Mouse (Mus musculus): ENCODE data around the gene Stx6. TPM values are rescaled to one million over a fixed set of nuclear protein-coding genes. Genes with fewer than 3 reads are reported as not detected.

Stx6 gene
- total and polyA plus RNA-seq, 3 experiments = 26.0 to 33.4 (median 31.8) TPM

GRCm38 (mm10) chr1:155192805-155193368, 34.4 kb downstream of the Stx6 start:
- TF ChIP-seq ELF1 (IDR thresholded peaks at IDR 0.05; ENCODE audit: low read depth, low read length) = no peak
- no peak for TF ChIP-seq JUN (IDR thresholded peaks at IDR 0.05; ENCODE audit: insufficient read depth, low read depth, low read length)
- no peak for TF ChIP-seq JUND (conservative IDR thresholded peaks at IDR 0.05; ENCODE audit: low read depth, low read length)
- TF ChIP-seq UBTF (IDR thresholded peaks at IDR 0.05; ENCODE audit: low read depth, low read length) = no peak
- TF ChIP-seq ZKSCAN1 (IDR thresholded peaks at IDR 0.05; ENCODE audit: borderline replicate concordance, low read depth, low read length) = no peak
- no peak for TF ChIP-seq EP300 (IDR thresholded peaks at IDR 0.05; ENCODE audit: low read length)
- no peak for TF ChIP-seq GABPA (IDR thresholded peaks at IDR 0.05; ENCODE audit: insufficient replicate concordance, low read depth, low read length)
- TF ChIP-seq MXI1 (IDR thresholded peaks at IDR 0.05; ENCODE audit: low read depth, low read length) = no peak
- no peak for TF ChIP-seq MEF2A (IDR thresholded peaks at IDR 0.05; ENCODE audit: borderline replicate concordance, low read depth, low read length)
- TF ChIP-seq ZMIZ1 (IDR thresholded peaks at IDR 0.05; ENCODE audit: low read depth, low read length) = no peak
- no peak for TF ChIP-seq SIN3A (IDR thresholded peaks at IDR 0.05; ENCODE audit: low read length)
- no peak for TF ChIP-seq ZNF384 (IDR thresholded peaks at IDR 0.05; ENCODE audit: low read depth, low read length)
- no peak for TF ChIP-seq PAX5 (IDR thresholded peaks at IDR 0.05; ENCODE audit: low read length)
- TF ChIP-seq MAZ (IDR thresholded peaks at IDR 0.05; ENCODE audit: low read depth, low read length) = no peak
- no peak for TF ChIP-seq MAX (IDR thresholded peaks at IDR 0.05; ENCODE audit: low read length)
- no peak for TF ChIP-seq NELFE (IDR thresholded peaks at IDR 0.05; ENCODE audit: low read depth, low read length)
- TF ChIP-seq POLR2A (IDR thresholded peaks at IDR 0.05; ENCODE audit: low read depth, low read length) = no peak
- Histone ChIP-seq H3K4me1 (ENCODE audit: control insufficient read depth in 1 of 2, insufficient read depth in 2 of 2) (peaks cover 3 to 5% of the 10 kb centered on the region in 2 experiments), H3K9ac (ENCODE audit: insufficient read depth, low read depth) (no peak overlapping the region), H3K4me3 (replicated peaks in 1 of 3; ENCODE audit: low read depth in 2 of 3, low read length in 2 of 3, poor library complexity in 1 of 3) (no peak overlapping the region), H3K27ac (ENCODE audit: insufficient read depth, low read depth) (no peak overlapping the region), H3K4me2 (ENCODE audit: insufficient read depth, low read depth, poor library complexity, severe bottlenecking) (no peak overlapping the region), H3K9me3 (replicated peaks; ENCODE audit: low read length) (no peaks in the 10 kb centered on the region), H3K36me3 (replicated peaks in 1 of 2; ENCODE audit: control insufficient read depth in 1 of 2, insufficient read depth in 1 of 2, low read length in 1 of 2) (peaks cover 49 to 85% of the 10 kb centered on the region in 2 experiments), H3K27me3 (replicated peaks) (no peaks in the 10 kb centered on the region), H3K79me2 (replicated peaks; ENCODE audit: control insufficient read depth, extremely low read depth, insufficient read depth, poor library complexity, severe bottlenecking) (no peaks in the 10 kb centered on the region)
- DNase-seq (ENCODE audit: extremely low read depth) = no peak
- in situ Hi-C loops (cut with MboI; ENCODE audit: low pct_ligation_motif_present, low pct_unique_long_range_greater_than_20kb, low sequenced_read_pairs) = no loop called here
- dilution Hi-C loops (cut with MboI; ENCODE audit: extremely low pct_ligation_motif_present, extremely low pct_unique_long_range_greater_than_20kb, low sequenced_read_pairs) = no loop called here

DNA sequence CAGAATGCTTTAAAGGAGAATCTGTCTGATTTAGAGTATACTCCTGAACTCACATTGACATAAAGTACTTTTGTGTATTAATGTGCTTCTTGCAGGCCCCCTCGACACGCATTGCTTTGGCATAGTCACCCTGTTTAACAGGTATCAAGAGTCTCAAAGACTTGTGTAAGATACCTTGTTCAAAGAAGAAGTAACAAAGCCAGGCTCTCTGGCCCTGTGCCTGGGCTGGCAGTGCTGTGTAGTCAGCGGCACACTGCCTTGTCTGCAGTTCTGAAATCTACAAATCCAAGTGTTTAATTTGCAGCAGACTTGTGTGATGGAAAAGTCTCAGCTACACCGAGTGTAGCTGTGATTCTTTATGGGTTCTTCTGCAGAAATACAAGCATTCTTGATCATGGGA, 38.2 kb downstream of the Stx6 start:
- H3K36me3 ChIP-seq (replicated peaks in 1 of 2; ENCODE audit: control insufficient read depth in 1 of 2, insufficient read depth in 1 of 2, low read length in 1 of 2) = peaks cover 42 to 89% of the 10 kb centered on the region in 2 experiments
- no peak overlapping the region for H3K4me3 ChIP-seq (replicated peaks in 1 of 3; ENCODE audit: low read depth in 2 of 3, low read length in 2 of 3, poor library complexity in 1 of 3)
- peaks cover 3% of the 10 kb centered on the region for H3K9me3 ChIP-seq (replicated peaks; ENCODE audit: low read length)
- no peaks in the 10 kb centered on the region for H3K27me3 ChIP-seq (replicated peaks)
- no peak for DNase-seq (ENCODE audit: extremely low read depth)
- dilution Hi-C loops (cut with MboI; ENCODE audit: extremely low pct_ligation_motif_present, extremely low pct_unique_long_range_greater_than_20kb, low sequenced_read_pairs) (no loop called here), in situ Hi-C loops (cut with MboI; ENCODE audit: low pct_ligation_motif_present, low pct_unique_long_range_greater_than_20kb, low sequenced_read_pairs) (no loop called here)
- H3K4me1 ChIP-seq (ENCODE audit: control insufficient read depth in 1 of 2, insufficient read depth in 2 of 2) = peaks cover 3 to 11% of the 10 kb centered on the region in 2 experiments
- H3K9ac ChIP-seq (ENCODE audit: insufficient read depth, low read depth) = no peak overlapping the region
- no peaks in the 10 kb centered on the region for H3K79me2 ChIP-seq (replicated peaks; ENCODE audit: control insufficient read depth, extremely low read depth, insufficient read depth, poor library complexity, severe bottlenecking)
- H3K27ac ChIP-seq (ENCODE audit: insufficient read depth, low read depth) = no peak overlapping the region
- no peak overlapping the region for H3K4me2 ChIP-seq (ENCODE audit: insufficient read depth, low read depth, poor library complexity, severe bottlenecking)
- no peak for TF ChIP-seq MAX (IDR thresholded peaks at IDR 0.05; ENCODE audit: low read length)
- no peak for TF ChIP-seq MXI1 (IDR thresholded peaks at IDR 0.05; ENCODE audit: low read depth, low read length)
- TF ChIP-seq MYC (IDR thresholded peaks at IDR 0.05; ENCODE audit: low read depth, low read length) = no peak
- no peak for TF ChIP-seq TBP (conservative IDR thresholded peaks at IDR 0.05; ENCODE audit: low read depth, low read length)
- no peak for TF ChIP-seq ELF1 (IDR thresholded peaks at IDR 0.05; ENCODE audit: low read depth, low read length)
- TF ChIP-seq UBTF (IDR thresholded peaks at IDR 0.05; ENCODE audit: low read depth, low read length) = no peak
- no peak for TF ChIP-seq NRF1 (IDR thresholded peaks at IDR 0.05; ENCODE audit: low read depth, low read length)
- no peak for TF ChIP-seq NELFE (IDR thresholded peaks at IDR 0.05; ENCODE audit: low read depth, low read length)
- TF ChIP-seq EP300 (IDR thresholded peaks at IDR 0.05; ENCODE audit: low read length) = no peak
- TF ChIP-seq CHD1 (IDR thresholded peaks at IDR 0.05; ENCODE audit: low read depth, low read length) = no peak
- no peak for TF ChIP-seq POLR2A (IDR thresholded peaks at IDR 0.05; ENCODE audit: low read depth, low read length)
